Comparison of ENCODE assay signal across 8 mouse cellular contexts in the genomic region with DNA sequence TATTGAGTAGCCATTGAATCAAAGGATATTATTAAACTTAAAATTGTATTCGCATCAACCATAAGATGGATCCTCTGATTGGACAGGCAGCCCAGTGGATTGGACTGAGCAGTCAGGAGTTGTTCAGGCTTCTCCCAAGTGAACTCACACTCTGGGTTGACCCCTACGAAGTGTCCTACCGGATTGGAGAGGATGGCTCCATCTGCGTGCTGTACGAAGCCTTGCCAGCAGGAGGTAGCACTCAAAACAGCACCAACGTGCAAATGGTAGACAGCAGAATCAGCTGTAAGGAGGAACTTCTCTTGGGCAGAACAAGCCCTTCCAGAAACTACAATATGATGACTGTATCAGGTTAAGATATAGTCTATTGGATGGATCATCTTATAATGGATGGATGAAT.
DNase-seq lines count a peak whose midpoint lies in the region; ATAC-seq and TF ChIP-seq lines count a peak whose summit lies in the region.
"Not testable (repeated sequence)": the region's sequence is repeated elsewhere in the genome, so short reads cannot be mapped to it uniquely, and the experiment has no call there.

No protein-coding gene starts in this region.

- DNase-seq in G1E (ENCODE audit: low spot score); embryonic facial prominence, embryonic 14.5 days (ENCODE audit: low spot score); hindbrain, embryonic 11.5 days (ENCODE audit: low spot score); kidney, postnatal 0 days (ENCODE audit: low spot score); midbrain, embryonic 11.5 days (ENCODE audit: low spot score, missing footprints): not testable (repeated sequence)

- not testable (repeated sequence) for H3K36me3 ChIP-seq in G1E (replicated peaks); embryonic facial prominence, embryonic 14.5 days (ENCODE audit: control insufficient read depth, insufficient read depth, low read length); forebrain, embryonic 13.5 days (ENCODE audit: poor library complexity, severe bottlenecking); hindbrain, embryonic 11.5 days (ENCODE audit: control insufficient read depth, insufficient read depth, low read length); kidney, postnatal 0 days (ENCODE audit: insufficient read depth, low read length); lung, embryonic 16.5 days (ENCODE audit: control insufficient read depth, insufficient read depth, low read length); midbrain, embryonic 11.5 days (ENCODE audit: control insufficient read depth, insufficient read depth, low read length)

- WGBS in embryonic facial prominence, embryonic 14.5 days: 79% methylated on average over 6 of the region's 6 CpGs
- WGBS in forebrain, embryonic 13.5 days: 90% methylated on average over 6 of the region's 6 CpGs
- 73% methylated on average over 6 of the region's 6 CpGs for WGBS in hindbrain, embryonic 11.5 days
- WGBS in kidney, postnatal 0 days: 73% methylated on average over 6 of the region's 6 CpGs
- WGBS in lung, embryonic 16.5 days: 75% methylated on average over 6 of the region's 6 CpGs
- WGBS in midbrain, embryonic 11.5 days: 89% methylated on average over 6 of the region's 6 CpGs

- not testable (repeated sequence) for H3K4me3 ChIP-seq in G1E (ENCODE audit: low read depth, low read length); embryonic facial prominence, embryonic 14.5 days (ENCODE audit: low read depth, low read length); forebrain, embryonic 13.5 days; hindbrain, embryonic 11.5 days (ENCODE audit: low read depth, low read length); kidney, postnatal 0 days (replicated peaks; ENCODE audit: low read depth, low read length); lung, embryonic 16.5 days (ENCODE audit: low read length); midbrain, embryonic 11.5 days (ENCODE audit: low read depth, low read length)

- H3K9ac ChIP-seq in embryonic facial prominence, embryonic 14.5 days (ENCODE audit: low read depth, low read length); forebrain, embryonic 13.5 days; hindbrain, embryonic 11.5 days (ENCODE audit: low read depth, low read length); kidney, postnatal 0 days (ENCODE audit: low read depth, low read length); lung, embryonic 16.5 days (ENCODE audit: low read length); midbrain, embryonic 11.5 days (ENCODE audit: low read length): not testable (repeated sequence)

- H3K27ac ChIP-seq in embryonic facial prominence, embryonic 14.5 days (replicated peaks; ENCODE audit: low read depth, low read length); forebrain, embryonic 13.5 days; hindbrain, embryonic 11.5 days (ENCODE audit: low read depth, low read length); kidney, postnatal 0 days; lung, embryonic 16.5 days (ENCODE audit: low read length); midbrain, embryonic 11.5 days (ENCODE audit: low read depth, low read length): not testable (repeated sequence)

- not testable (repeated sequence) for TF ChIP-seq CTCF in G1E (IDR thresholded peaks at IDR 0.05; ENCODE audit: low read depth, low read length); kidney, postnatal 0 days (IDR thresholded peaks at IDR 0.05; ENCODE audit: low read depth)

- not testable (repeated sequence) for H3K4me2 ChIP-seq in embryonic facial prominence, embryonic 14.5 days (ENCODE audit: low read depth, low read length); forebrain, embryonic 13.5 days; hindbrain, embryonic 11.5 days (replicated peaks; ENCODE audit: low read depth, low read length); kidney, postnatal 0 days (ENCODE audit: low read length); lung, embryonic 16.5 days (ENCODE audit: low read depth, low read length); midbrain, embryonic 11.5 days

- H3K9me3 ChIP-seq in G1E (replicated peaks); embryonic facial prominence, embryonic 14.5 days (ENCODE audit: control insufficient read depth, low read length); forebrain, embryonic 13.5 days (replicated peaks); hindbrain, embryonic 11.5 days (ENCODE audit: control insufficient read depth, low read length); kidney, postnatal 0 days (replicated peaks; ENCODE audit: low read length); lung, embryonic 16.5 days (ENCODE audit: control insufficient read depth, low read length); midbrain, embryonic 11.5 days (ENCODE audit: control insufficient read depth, low read length): not testable (repeated sequence)

- not testable (repeated sequence) for H3K27me3 ChIP-seq in G1E (ENCODE audit: insufficient read depth, low read length); embryonic facial prominence, embryonic 14.5 days (replicated peaks; ENCODE audit: control insufficient read depth, insufficient read depth, low read length); forebrain, embryonic 13.5 days; hindbrain, embryonic 11.5 days (ENCODE audit: control insufficient read depth, insufficient read depth, low read length); kidney, postnatal 0 days (ENCODE audit: insufficient read depth, low read length); lung, embryonic 16.5 days (ENCODE audit: control insufficient read depth, insufficient read depth, low read depth, low read length); midbrain, embryonic 11.5 days (ENCODE audit: control insufficient read depth, insufficient read depth, low read length)

- ATAC-seq in G1E (ENCODE audit: extremely low read depth, insufficient number of reproducible peaks, low FRiP score, poor library complexity, severe bottlenecking): peak; percentile 99
- ATAC-seq in embryonic facial prominence, embryonic 14.5 days (ENCODE audit: low read depth): 0 out of 2 replicates have a peak, but pooled peaks have one; percentile 53
- ATAC-seq in forebrain, embryonic 13.5 days: peak; percentile 43; the same call in 1 of the 2 replicates
- peak; percentile 40; the same call in 1 of the 2 replicates for ATAC-seq in hindbrain, embryonic 11.5 days (ENCODE audit: low FRiP score)
- peak; percentile 83 for ATAC-seq in kidney, postnatal 0 days (replicated peaks; ENCODE audit: low FRiP score, low read depth)
- ATAC-seq in lung, embryonic 16.5 days (ENCODE audit: low read depth): 0 out of 2 replicates have a peak, but pooled peaks have one; percentile 57
- ATAC-seq in midbrain, embryonic 11.5 days (ENCODE audit: low FRiP score): peak; percentile 73; the same call in 1 of the 2 replicates
- ATAC-seq in neutrophil, adult 5-6 weeks (ENCODE audit: extremely low read depth, insufficient number of reproducible peaks, low FRiP score, poor library complexity, severe bottlenecking): peak; percentile 98

- not testable (repeated sequence) for H3K4me1 ChIP-seq in G1E (ENCODE audit: insufficient read depth, low read depth, low read length); embryonic facial prominence, embryonic 14.5 days (ENCODE audit: control insufficient read depth, insufficient read depth, low read length); forebrain, embryonic 13.5 days; hindbrain, embryonic 11.5 days (replicated peaks; ENCODE audit: control insufficient read depth, insufficient read depth, low read length); kidney, postnatal 0 days (replicated peaks; ENCODE audit: insufficient read depth, low read length); lung, embryonic 16.5 days (replicated peaks; ENCODE audit: control insufficient read depth, insufficient read depth, low read length); midbrain, embryonic 11.5 days (ENCODE audit: control insufficient read depth, insufficient read depth, low read length)

Comparison
In these comparisons a context has a peak if more than half of its experiments do, and no peak if none do; other contexts are left out.
1. ATAC-seq: peak in every context shown above with its lines; median percentile 99 in G1E; 98 in neutrophil, adult 5-6 weeks; 83 in kidney, postnatal 0 days; 73 in midbrain, embryonic 11.5 days; 57 in lung, embryonic 16.5 days; 53 in embryonic facial prominence, embryonic 14.5 days; 43 in forebrain, embryonic 13.5 days; 40 in hindbrain, embryonic 11.5 days.